Mouse (Mus musculus) left cerebral cortex, postnatal 4 days (tissue): ENCODE data around the gene Selenop. TPM values are rescaled to one million over a fixed set of nuclear protein-coding genes. Genes with fewer than 3 reads are reported as not detected.

Experiments used
- DNase-seq: peaks from one replicate; pipeline ENCODE4 v3.0.0-alpha.2; 2022
- intact Hi-C: fragments of 180-260 bp; cut with DNase I; formaldehyde crosslinking; loops from one replicate; pipeline ENCODE4 v1.15.1; 2025
- total RNA-seq, 2 experiments: library from RNA; stranded (reverse); gene quantifications; 2 replicates each; pipeline ENCODE4 v1.2.3; 2021

Gene Selenop
- total RNA-seq, 2 experiments from 2014 or later = 163 to 191 TPM

- DNase-seq = no peak
- intact Hi-C loops = no loop called here
Observed at GRCm38 (mm10) chr15:3269996-3270645, 1.8 kb downstream of the Selenop start.

GRCm38 (mm10) chr15:3270646-3271077 lies 2.3 kb downstream of the Selenop start:
- DNase-seq = peak; percentile 23
- intact Hi-C loops = no loop called here

GRCm38 (mm10) chr15:3271216-3271615 lies 2.9 kb downstream of the Selenop start:
- no peak for DNase-seq
- intact Hi-C loops = no loop called here

GRCm38 (mm10) chr15:3273191-3273590 lies 4.8 kb downstream of the Selenop start:
- intact Hi-C loops = no loop called here
- DNase-seq = no peak

DNA sequence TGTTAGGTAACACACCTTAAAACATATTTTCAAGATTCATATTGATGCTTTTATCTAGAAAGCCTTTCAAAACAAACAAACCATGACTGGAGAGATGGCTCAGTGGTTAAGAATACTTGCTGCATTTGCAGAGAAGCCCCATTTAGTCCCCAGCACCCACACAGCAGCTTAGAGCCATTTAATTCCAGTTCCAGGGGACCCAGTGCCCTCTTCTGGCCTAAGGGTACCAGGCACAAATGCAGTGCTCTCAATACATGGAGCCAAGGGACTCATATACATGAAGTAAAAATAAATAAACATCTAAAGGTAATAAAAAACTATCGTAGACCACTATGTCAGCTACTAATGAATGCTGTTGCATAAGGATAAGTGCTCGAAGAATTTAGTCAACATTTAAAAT lies 9.0 kb downstream of the Selenop start:
- intact Hi-C loops = no loop called here
- no peak for DNase-seq

- intact Hi-C loops = no loop called here
- DNase-seq = no peak
Observed at GRCm38 (mm10) chr15:3279242-3279641, 10.9 kb downstream of the Selenop start.

GRCm38 (mm10) chr15:3281216-3281615 lies 12.9 kb downstream of the Selenop start:
- intact Hi-C loops = no loop called here
- no peak for DNase-seq

DNA sequence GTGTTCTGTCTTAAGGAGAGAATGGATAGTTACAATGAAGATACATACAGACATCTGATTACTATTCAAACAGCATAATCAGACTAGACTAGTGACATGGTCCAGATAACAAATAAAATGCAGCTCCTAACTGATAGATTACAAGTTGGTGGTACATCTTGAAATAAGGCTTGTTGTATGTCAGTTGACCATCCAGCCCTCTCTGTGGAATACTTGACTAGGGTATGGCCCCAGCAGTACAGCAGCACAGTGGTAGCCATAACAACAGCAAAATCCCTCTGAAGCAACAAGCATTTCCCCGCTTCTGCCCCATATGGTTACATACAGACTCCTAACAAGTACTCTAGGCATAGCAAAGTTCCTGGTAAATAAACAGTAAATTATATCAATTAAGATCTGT lies 13.4 kb downstream of the Selenop start:
- intact Hi-C loops = no loop called here
- no peak for DNase-seq

- intact Hi-C loops = no loop called here
- DNase-seq = no peak
Observed at GRCm38 (mm10) chr15:3286032-3286431, 17.7 kb downstream of the Selenop start.

GRCm38 (mm10) chr15:3290435-3290834 lies 22.1 kb downstream of the Selenop start:
- intact Hi-C loops = loop anchor here (10.0 kb wide), 3 partner anchors 294 to 694 kb away; partner anchors contain the start of gene Ghr

GRCm38 (mm10) chr15:3293477-3293876 lies 25.1 kb downstream of the Selenop start:
- DNase-seq = no peak
- intact Hi-C loops = loop anchor here (10.0 kb wide), 3 partner anchors 291 to 691 kb away; partner anchors contain the start of gene Ghr

More at GRCm38 (mm10) chr15:3290435-3290834, 22.1 kb downstream of the Selenop start:
- no peak for DNase-seq

DNA sequence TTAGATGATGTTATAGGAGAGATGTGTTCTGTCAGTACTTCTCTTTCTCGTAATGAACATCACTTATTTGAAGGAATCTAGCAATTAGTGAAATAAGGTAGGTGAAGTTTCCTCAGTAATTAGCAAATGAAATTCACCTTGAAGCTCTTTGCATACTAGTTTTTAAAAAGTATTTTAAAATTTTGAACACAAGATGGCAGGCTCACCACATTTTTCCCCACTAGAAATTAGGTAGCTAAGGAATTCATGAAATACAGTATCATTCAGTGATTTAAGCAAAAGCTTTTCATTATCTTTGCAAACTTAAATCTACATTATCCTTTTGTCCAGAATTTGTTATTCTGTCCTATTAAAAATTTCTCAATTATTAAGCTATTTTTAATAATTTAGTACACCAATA lies 27.6 kb downstream of the Selenop start:
- DNase-seq = no peak
- intact Hi-C loops = loop anchor here (10.0 kb wide), 3 partner anchors 289 to 689 kb away; partner anchors contain the start of gene Ghr

- DNase-seq = no peak
- intact Hi-C loops = loop anchor here (10.0 kb wide), 3 partner anchors 287 to 687 kb away; partner anchors contain the start of gene Ghr
Observed at GRCm38 (mm10) chr15:3297615-3298014, 29.3 kb downstream of the Selenop start.

DNA sequence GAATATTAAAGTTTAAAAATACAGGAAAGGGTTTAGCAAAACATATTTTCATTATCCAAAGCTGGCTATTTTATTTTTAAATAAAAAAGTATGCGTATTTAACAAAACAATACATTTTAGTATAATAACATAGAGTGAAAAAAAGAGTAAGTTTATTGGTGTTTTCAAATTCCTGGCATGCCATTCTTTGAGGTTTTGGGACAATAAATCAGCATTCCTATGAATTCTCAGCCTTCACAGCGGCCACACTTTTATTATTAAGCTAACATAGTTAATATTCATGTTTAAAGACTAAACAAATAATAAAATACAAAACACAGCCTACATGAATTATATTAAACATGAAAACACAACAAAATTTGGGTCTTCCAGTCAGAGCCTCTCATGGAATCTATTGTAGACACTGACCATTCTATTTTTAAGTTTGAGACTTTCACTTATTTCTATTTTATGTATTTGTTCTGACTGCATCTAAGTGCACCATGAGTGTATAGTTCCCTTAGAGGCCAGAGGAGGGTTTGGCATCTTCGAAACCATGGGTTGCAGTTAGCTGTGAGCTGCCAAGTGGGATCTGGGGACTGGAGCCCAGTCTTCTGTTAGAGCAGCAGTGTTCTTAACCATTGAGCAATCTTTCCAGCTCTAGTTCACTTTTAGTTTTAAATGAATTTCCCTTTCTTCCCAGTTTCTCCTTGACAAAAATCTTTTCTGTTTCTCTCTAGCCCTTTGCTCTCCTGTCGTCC lies 32.2 kb downstream of the Selenop start:
- intact Hi-C loops = no loop called here
- DNase-seq = no peak

- intact Hi-C loops = no loop called here
- DNase-seq = no peak
Observed at GRCm38 (mm10) chr15:3303426-3303825, 35.1 kb downstream of the Selenop start, which contains the start of gene Ccdc152. Gene Ccdc152 (minus strand): TSS chr15:3303526.

GRCm38 (mm10) chr15:3309856-3310255 lies 41.5 kb downstream of the Selenop start:
- intact Hi-C loops = no loop called here
- no peak for DNase-seq

DNA sequence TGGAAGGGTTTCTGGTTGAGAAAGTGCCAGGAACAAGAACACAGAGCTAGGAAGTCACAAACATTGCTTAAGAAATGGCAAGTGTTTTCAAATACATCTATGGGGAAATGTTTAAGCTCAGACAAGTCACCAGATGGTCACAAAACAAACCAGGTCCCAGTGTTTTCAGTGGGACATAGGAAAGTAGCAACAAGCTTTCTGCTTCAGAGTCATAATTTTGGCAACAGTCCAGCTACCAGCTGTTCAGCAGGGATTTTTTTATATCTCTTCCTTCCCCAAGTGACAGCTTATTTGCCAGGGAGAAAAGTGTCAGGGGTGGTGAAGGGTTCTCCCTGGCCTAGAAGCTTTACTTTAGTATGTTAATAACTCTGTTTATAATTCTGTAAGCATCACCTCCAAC lies 44.6 kb downstream of the Selenop start:
- intact Hi-C loops = no loop called here
- DNase-seq = peak; percentile 14

DNA sequence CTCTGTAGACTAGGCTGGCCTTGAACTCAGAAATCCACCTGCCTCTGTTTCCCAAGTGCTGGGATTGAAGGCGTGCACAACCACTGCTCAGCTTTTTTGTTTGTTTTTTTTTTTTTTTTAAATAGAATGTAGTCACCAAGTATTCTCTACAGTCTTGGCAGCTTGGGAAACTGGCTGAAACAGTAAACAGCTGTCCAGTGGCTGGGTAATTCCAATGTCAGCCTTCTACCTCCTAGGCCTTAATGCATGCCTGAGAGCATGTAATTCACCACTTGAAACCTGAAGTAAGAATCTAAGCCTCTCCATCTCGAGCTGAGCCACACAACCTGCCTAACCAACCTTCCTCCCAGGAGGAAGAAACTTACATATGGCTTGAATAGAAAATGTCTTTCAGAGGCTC lies 48.3 kb downstream of the Selenop start:
- DNase-seq = no peak
- intact Hi-C loops = no loop called here

- peak; percentile 5 for DNase-seq
- intact Hi-C loops = no loop called here
Observed at GRCm38 (mm10) chr15:3319929-3320328, 51.6 kb downstream of the Selenop start.

- DNase-seq = no peak
- intact Hi-C loops = no loop called here
Observed at GRCm38 (mm10) chr15:3323041-3323440, 54.7 kb downstream of the Selenop start.
